Mouse (Mus musculus): ENCODE results near the gene Mecom. TPM values are rescaled to one million over a fixed set of nuclear protein-coding genes. Genes with fewer than 3 reads are reported as not detected.
A peak's percentile ranks its signal among the peaks of the same experiment; 100 is the strongest.

Gene Mecom
- polyA plus RNA-seq, 1 experiment from 2014 or later = 44.4 TPM

DNA sequence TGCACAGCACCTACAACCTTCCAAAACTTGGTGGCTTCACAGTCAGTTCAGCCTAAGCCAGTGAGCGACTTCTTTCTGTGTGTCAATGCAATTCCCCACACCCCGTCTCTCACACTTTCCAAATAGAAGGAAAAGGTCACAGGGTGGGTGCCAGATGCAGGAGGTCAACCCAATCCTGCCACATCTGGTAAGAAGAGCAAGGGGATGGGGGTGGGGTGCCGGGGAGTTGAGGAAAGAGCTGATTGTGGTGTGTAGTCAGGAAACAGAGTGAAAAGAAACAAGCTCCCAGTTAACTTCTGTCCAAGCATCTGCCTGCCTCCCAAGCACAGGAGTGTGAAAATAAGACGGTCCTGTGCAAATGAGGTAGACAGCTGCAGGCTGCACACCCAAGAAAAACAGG is 408.1 kb downstream of the Mecom start:
- Histone ChIP-seq H3K27me3 (no peaks in the 10 kb centered on the region), H3K36me3 (no peaks in the 10 kb centered on the region), H3K4me2 (replicated peaks) (no peak overlapping the region), H3K4me1 (peaks cover 9% of the 10 kb centered on the region), H3K27ac (peak overlapping the region; percentile 23; the same call in 1 of the 2 replicates), H3K4me3 (no peak overlapping the region), H3K9ac (no peak overlapping the region), H3K9me3 (replicated peaks) (no peaks in the 10 kb centered on the region)
- WGBS = 62% methylated on average over 4 of the region's 4 CpGs
- ATAC-seq (ENCODE audit: low FRiP score) = no peak

DNA sequence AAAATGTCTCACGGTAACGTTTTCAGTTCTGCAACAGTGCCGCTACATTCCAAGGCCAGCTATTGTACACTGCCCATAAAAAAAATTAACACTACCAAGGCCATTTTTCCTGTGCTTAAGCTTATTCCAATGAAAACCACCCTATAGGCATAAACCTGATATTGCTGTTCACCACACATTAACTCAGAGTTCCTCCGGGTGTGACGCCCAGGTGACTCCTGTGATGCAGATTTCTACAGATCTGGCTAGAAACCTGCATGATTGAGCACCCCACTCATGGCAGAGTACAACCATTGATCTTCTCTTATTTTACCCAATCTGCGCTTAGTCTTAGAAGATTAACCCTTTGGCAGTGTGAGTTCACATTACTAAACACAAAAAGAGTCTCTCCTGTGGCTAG is 409.2 kb downstream of the Mecom start:
- no peak overlapping the region for H3K4me2 ChIP-seq (replicated peaks)
- H3K9ac ChIP-seq = no peak overlapping the region
- H3K27me3 ChIP-seq = no peaks in the 10 kb centered on the region
- no peaks in the 10 kb centered on the region for H3K36me3 ChIP-seq
- no peaks in the 10 kb centered on the region for H3K4me1 ChIP-seq
- WGBS = 87% methylated on average over 6 of the region's 6 CpGs
- no peak overlapping the region for H3K4me3 ChIP-seq
- H3K27ac ChIP-seq = no peak overlapping the region
- ATAC-seq (ENCODE audit: low FRiP score) = no peak
- no peaks in the 10 kb centered on the region for H3K9me3 ChIP-seq (replicated peaks)

- H3K27ac ChIP-seq = no peak overlapping the region
- H3K9me3 ChIP-seq (replicated peaks) = no peaks in the 10 kb centered on the region
- H3K27me3 ChIP-seq = no peaks in the 10 kb centered on the region
- H3K36me3 ChIP-seq = no peaks in the 10 kb centered on the region
- H3K4me1 ChIP-seq = no peaks in the 10 kb centered on the region
- 86% methylated on average over 6 of the region's 6 CpGs for WGBS
- ATAC-seq (ENCODE audit: low FRiP score) = no peak
- H3K4me2 ChIP-seq (replicated peaks) = no peak overlapping the region
- no peak overlapping the region for H3K9ac ChIP-seq
- H3K4me3 ChIP-seq = no peak overlapping the region
These were observed 412.0 kb downstream of the Mecom start for GRCm38 (mm10) chr3:30135857-30136256.

- Histone ChIP-seq H3K4me1 (no peaks in the 10 kb centered on the region), H3K27ac (no peak overlapping the region), H3K9me3 (replicated peaks) (no peaks in the 10 kb centered on the region), H3K4me2 (replicated peaks) (no peak overlapping the region), H3K4me3 (no peak overlapping the region), H3K9ac (no peak overlapping the region), H3K27me3 (no peaks in the 10 kb centered on the region), H3K36me3 (no peaks in the 10 kb centered on the region)
- 90% methylated on average over 1 of the region's 1 CpGs for WGBS
- ATAC-seq (ENCODE audit: low FRiP score) = no peak
These were observed 412.7 kb downstream of the Mecom start for GRCm38 (mm10) chr3:30135119-30135518.

DNA sequence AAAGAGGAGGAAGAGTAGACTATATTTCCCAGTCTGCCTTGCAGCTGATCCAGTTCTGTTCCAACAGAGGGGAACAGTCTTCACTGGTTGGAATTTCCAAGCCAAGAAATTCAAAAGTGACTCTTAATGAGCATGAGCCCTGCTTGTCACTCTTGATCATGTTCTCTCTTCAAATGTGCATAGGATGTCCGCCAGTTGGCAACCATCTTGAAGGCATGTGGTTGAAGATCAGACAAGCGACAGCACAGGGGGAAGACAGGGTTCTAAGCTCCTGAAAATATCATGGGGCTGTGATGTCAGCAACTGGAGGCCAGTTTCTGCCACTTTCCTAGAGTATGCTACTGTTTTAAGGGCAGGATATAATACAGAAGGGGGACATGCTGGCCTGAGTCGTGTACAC is 414.8 kb downstream of the Mecom start:
- no peaks in the 10 kb centered on the region for H3K4me1 ChIP-seq
- H3K4me2 ChIP-seq (replicated peaks) = no peak overlapping the region
- WGBS = 82% methylated on average over 3 of the region's 3 CpGs
- no peaks in the 10 kb centered on the region for H3K27me3 ChIP-seq
- no peaks in the 10 kb centered on the region for H3K36me3 ChIP-seq
- no peak for ATAC-seq (ENCODE audit: low FRiP score)
- H3K9me3 ChIP-seq (replicated peaks) = no peaks in the 10 kb centered on the region
- H3K4me3 ChIP-seq = no peak overlapping the region
- H3K27ac ChIP-seq = no peak overlapping the region
- H3K9ac ChIP-seq = no peak overlapping the region

GRCm38 (mm10) chr3:30132370-30132769 is 415.4 kb downstream of the Mecom start:
- Histone ChIP-seq H3K9me3 (replicated peaks) (no peaks in the 10 kb centered on the region), H3K27ac (no peak overlapping the region), H3K27me3 (no peaks in the 10 kb centered on the region), H3K9ac (no peak overlapping the region), H3K4me1 (no peaks in the 10 kb centered on the region), H3K36me3 (no peaks in the 10 kb centered on the region), H3K4me2 (replicated peaks) (no peak overlapping the region), H3K4me3 (no peak overlapping the region)
- ATAC-seq (ENCODE audit: low FRiP score) = no peak
- 68% methylated on average over 2 of the region's 2 CpGs for WGBS

DNA sequence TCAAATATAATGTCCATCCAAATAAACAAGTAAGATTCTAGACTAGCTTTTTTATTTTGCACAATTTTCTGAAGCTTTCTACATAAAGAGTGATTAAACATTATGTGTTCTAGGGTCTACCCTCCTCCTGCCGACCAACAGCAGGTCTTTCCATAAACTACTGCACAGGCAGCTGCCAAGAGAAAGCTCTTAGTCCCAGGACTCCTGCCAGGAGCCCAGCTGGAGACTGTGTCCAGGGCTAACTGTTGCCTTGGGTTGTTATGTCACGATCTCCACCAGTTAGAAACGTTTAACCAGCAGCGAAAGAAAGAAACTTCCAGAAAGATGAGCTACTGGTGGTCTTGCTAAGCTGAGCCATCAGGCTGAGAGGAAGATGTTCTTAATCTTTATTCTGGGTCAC is 417.3 kb downstream of the Mecom start:
- Histone ChIP-seq H3K9me3 (replicated peaks) (no peaks in the 10 kb centered on the region), H3K27me3 (no peaks in the 10 kb centered on the region), H3K4me2 (replicated peaks) (no peak overlapping the region), H3K36me3 (no peaks in the 10 kb centered on the region), H3K4me3 (no peak overlapping the region), H3K9ac (no peak overlapping the region), H3K4me1 (no peaks in the 10 kb centered on the region), H3K27ac (no peak overlapping the region)
- 65% methylated on average over 4 of the region's 4 CpGs for WGBS
- no peak for ATAC-seq (ENCODE audit: low FRiP score)

- WGBS = 89% methylated on average over 3 of the region's 3 CpGs
- no peak overlapping the region for H3K9ac ChIP-seq
- H3K27me3 ChIP-seq = no peaks in the 10 kb centered on the region
- no peak for ATAC-seq (ENCODE audit: low FRiP score)
- no peaks in the 10 kb centered on the region for H3K36me3 ChIP-seq
- no peak overlapping the region for H3K4me2 ChIP-seq (replicated peaks)
- no peaks in the 10 kb centered on the region for H3K9me3 ChIP-seq (replicated peaks)
- no peak overlapping the region for H3K4me3 ChIP-seq
- H3K4me1 ChIP-seq = no peaks in the 10 kb centered on the region
- H3K27ac ChIP-seq = no peak overlapping the region
These were observed 425.2 kb downstream of the Mecom start for GRCm38 (mm10) chr3:30122618-30123017.

- Histone ChIP-seq H3K27ac (no peak overlapping the region), H3K4me3 (no peak overlapping the region), H3K9ac (no peak overlapping the region), H3K4me2 (replicated peaks) (no peak overlapping the region), H3K27me3 (no peaks in the 10 kb centered on the region), H3K4me1 (no peaks in the 10 kb centered on the region), H3K36me3 (no peaks in the 10 kb centered on the region), H3K9me3 (replicated peaks) (no peaks in the 10 kb centered on the region)
- no peak for ATAC-seq (ENCODE audit: low FRiP score)
- 93% methylated on average over 8 of the region's 8 CpGs for WGBS
These were observed 426.9 kb downstream of the Mecom start for GRCm38 (mm10) chr3:30120790-30121512.

- Histone ChIP-seq H3K9me3 (replicated peaks) (no peaks in the 10 kb centered on the region), H3K4me3 (no peak overlapping the region), H3K4me2 (replicated peaks) (no peak overlapping the region), H3K27me3 (no peaks in the 10 kb centered on the region), H3K9ac (no peak overlapping the region), H3K4me1 (no peaks in the 10 kb centered on the region), H3K36me3 (no peaks in the 10 kb centered on the region), H3K27ac (no peak overlapping the region)
- no peak for ATAC-seq (ENCODE audit: low FRiP score)
- 81% methylated on average over 7 of the region's 7 CpGs for WGBS
These were observed 429.1 kb downstream of the Mecom start for GRCm38 (mm10) chr3:30118594-30119297.

DNA sequence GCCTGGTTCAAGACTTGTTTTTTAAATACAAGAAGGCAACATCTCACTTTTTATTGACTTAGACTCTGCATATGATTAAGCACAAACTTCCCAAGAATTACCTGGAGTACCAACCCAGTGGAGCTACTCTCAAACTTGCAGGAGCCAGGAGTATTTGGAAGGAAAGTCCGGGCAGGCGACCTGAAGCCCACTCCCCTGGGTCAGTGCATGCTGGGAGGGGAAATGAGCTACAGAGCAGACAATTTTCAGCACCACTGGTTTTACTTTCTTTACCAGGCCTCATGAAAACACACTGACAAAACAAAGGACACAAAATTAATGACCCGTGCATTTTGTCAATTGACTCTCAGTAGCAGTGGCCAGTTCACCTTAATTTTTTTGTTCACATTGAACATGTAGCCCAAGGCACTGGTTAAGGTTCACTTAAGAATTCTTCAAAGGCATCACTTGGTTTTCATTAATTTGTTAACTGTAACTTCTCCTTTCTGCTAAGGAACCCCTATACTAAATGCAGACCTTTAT is 434.5 kb downstream of the Mecom start:
- H3K27ac ChIP-seq = no peak overlapping the region
- no peak overlapping the region for H3K4me3 ChIP-seq
- WGBS = 12% methylated on average over 3 of the region's 3 CpGs
- no peaks in the 10 kb centered on the region for H3K4me1 ChIP-seq
- no peak overlapping the region for H3K9ac ChIP-seq
- no peak overlapping the region for H3K4me2 ChIP-seq (replicated peaks)
- no peaks in the 10 kb centered on the region for H3K36me3 ChIP-seq
- no peaks in the 10 kb centered on the region for H3K9me3 ChIP-seq (replicated peaks)
- ATAC-seq (ENCODE audit: low FRiP score) = no peak
- no peaks in the 10 kb centered on the region for H3K27me3 ChIP-seq

DNA sequence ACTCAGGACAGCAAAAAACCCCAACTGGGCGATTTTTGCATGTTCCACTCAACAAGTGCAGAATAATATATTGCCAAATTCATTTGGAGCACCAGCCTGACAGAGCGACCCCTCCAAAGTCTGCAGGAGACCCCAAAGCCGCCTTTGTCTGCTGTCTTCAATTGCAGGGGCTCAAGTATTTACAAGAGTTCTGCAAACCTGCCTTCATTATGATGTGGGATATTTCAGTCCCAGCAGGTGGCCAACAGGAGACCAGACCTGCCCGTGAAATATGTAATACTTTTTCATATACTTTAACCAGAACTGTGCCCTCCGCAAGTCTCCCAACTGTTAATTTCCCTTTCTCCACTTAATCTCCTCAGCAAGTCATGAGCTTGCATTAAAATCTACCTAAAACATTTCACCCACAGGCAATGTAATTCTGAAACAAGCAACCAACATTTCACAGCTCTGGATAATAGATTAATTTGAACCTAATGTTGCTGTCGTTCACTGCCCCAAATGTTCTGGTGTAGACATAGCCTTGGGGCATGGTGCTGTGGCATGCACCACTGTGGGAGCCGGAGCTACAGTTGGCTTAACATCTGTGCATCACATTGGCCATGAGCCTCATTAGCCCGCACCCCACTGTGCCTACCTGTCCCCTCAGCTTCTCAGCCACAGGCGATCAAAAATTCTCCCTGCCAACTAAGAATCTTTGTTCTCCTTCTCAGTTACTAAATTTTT is 439.7 kb downstream of the Mecom start:
- no peak for ATAC-seq (ENCODE audit: low FRiP score)
- H3K36me3 ChIP-seq = no peaks in the 10 kb centered on the region
- WGBS = 56% methylated on average over 9 of the region's 9 CpGs

More for the DNA sequence above, 439.7 kb downstream of the Mecom start:
- Histone ChIP-seq H3K4me2 (replicated peaks) (no peak overlapping the region), H3K4me1 (no peaks in the 10 kb centered on the region), H3K4me3 (no peak overlapping the region), H3K9me3 (replicated peaks) (no peaks in the 10 kb centered on the region), H3K9ac (no peak overlapping the region), H3K27me3 (no peaks in the 10 kb centered on the region), H3K27ac (peak overlapping the region; percentile 23; the same call in 1 of the 2 replicates)
